Mouse (Mus musculus) heart, adult 9 months (tissue): ENCODE results near the gene Trex1.

Experiments
- DNase-seq, 2 experiments: peaks; one replicate each; pipeline ENCODE4 v3.0.0; 2022; ENCODE audit warnings: low spot score in 2 of 2

Gene Trex1

GRCm38 (mm10) chr9:109016973-109017604, 42.4 kb downstream of the Trex1 start:
- no peak for DNase-seq

- DNase-seq = no peak
Measured at GRCm38 (mm10) chr9:109015397-109015796, 44.1 kb downstream of the Trex1 start.

- DNase-seq = no peak
Measured at GRCm38 (mm10) chr9:109010316-109010690, 49.2 kb downstream of the Trex1 start.

GRCm38 (mm10) chr9:109009636-109010315, 49.8 kb downstream of the Trex1 start:
- DNase-seq = peak; percentile 56 to 61

DNA sequence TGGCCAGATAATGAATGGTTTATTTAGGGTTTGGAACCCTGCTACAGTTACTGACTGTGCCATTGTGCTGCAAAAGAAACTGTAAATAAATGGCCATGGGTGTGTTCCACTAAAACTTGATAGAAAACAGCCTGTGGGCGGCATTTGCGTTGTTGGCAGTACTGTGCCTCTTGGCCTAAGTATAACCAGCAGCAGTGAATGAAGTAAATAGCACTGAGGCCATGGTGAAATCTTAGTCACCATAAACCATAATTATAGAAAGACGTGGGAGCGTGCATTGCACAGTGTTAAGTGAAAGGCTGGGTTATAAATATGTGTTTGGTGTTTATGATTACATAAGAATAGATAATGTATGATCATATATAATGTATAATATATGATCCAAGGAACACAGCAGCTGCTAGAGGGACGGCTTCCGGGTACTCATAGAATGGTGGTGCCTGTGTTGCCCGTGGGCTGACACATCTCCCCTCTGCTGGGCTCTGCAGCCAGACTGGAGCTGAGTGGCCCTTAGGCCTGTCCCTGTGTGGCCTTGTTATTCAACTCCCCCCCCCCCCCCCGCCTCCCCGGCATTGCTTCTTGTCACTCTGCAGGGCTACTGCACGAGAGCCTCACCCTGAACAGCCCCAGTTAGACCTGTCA, 50.4 kb downstream of the Trex1 start:
- DNase-seq = no peak

DNA sequence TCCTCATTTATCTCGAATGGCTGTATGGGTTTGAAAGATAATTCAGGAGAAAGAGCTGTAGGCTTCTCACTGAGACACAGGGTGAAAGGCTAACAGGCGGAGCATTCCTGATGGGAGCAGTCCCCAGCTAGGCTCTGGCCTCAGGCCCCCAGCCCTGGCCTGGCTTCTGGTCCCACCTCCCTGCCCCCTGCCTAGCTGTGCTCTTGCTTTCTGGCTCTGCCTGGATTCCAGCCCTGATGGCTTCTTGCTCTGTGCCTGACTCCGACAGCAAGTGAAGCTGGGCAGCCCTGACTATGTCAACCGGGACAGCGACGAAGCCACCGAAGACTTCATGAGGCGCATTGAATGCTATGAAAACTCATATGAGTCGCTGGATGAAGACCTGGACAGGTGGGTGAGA, 51.5 kb downstream of the Trex1 start:
- no peak for DNase-seq
